Mouse (Mus musculus) lung, postnatal 10 days (tissue): Measurements from ENCODE around the gene Gpr152.

Experiments
- DNase-seq: peaks from one replicate; pipeline ENCODE4 v3.0.0; 2021

Gpr152 gene

DNA sequence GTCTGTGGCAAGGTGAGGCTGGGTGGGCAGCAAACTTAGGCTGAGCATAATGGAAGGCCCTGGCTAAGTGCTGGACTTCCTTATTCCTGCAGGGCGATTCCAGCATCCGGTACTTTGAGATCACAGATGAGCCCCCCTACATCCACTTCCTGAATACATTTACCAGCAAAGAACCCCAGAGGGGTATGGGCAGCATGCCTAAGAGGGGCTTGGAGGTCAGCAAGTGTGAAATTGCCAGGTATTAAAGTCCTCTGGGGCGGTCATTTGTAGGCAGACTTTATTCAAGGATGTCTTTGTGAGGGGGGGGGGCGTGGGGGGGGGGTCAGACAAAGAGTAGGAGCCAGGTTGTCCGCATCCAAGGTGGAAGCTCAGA lies 11.9 kb downstream of the Gpr152 start:
- DNase-seq, result no peak

DNA sequence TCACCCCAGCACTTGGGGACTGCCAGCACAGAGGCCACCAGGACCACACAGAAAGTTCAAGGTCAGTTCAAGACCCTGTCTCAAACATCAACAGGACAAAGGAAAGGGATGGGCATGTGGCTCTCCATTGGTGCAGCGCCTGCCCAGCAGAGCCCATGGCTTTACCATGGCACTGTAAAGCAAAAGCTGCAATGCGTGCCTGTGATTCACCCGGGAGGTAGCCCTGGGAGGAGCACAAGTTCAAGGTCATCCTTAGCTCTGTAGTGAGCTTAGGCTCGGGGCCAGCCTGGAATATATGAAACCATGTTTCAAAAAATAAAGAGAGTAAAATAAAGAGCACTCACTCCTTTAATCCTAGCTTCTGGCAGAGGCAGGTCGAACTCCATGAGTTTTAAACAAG lies 12.3 kb downstream of the Gpr152 start:
- DNase-seq, result no peak

DNA sequence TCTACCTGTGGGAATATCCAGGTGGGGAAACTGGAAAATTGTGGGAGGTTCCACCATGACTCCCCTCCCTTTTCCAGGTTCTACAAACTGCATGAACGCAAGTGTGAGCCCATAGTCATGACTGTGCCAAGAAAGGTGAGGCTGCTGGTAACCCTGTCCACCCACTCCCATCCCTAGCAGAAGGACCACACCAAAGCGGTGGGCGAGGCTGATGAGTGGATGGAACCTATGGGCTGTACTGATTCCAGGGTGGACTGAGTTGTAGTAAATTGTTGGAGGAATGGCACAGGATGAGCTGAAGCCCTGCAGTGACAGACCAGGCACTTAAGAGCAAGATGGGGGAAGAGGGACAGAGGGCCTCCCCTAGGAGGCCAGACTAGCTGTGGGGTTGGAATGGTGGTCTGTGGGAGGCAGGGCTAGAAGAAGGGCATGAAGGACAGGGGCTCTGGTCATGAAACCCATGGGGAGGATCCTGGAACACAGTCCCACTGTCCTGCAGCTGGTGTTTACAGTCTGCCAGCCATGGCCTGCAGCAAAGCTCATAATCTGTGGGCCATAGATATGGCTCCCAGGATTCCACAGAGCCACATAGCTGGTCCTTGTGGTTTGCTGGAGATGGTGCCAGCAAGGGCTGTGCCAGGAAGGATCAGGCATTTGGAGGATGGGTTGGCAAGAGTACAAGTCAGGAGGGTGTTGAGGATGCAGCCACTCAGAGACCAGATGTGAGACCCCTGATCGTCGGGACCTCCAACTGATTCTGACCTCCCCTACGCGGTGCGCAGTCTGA lies 13.1 kb downstream of the Gpr152 start:
- DNase-seq, result no peak

DNA sequence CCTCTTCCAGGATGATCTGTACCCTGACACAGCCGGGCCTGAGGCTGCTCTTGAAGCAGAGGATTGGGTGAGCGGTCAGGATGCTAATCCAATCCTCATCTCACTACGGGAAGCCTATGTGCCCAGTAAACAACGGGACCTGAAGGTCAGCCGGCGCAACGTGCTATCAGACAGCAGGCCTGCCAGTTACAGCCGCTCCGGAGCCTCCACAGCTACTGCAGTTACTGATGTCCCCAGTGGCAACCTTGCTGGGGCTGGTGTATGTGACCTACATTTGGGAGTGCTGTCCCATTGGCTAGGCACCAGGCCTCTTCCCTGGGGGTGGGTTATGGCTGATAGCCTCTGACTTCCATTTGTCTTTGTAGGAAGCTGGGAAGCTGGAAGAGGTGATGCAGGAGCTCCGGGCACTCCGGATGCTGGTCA lies 13.7 kb downstream of the Gpr152 start, which contains the start of gene Ptprcap:
Gene Ptprcap (plus strand): TSS at position 373 of the 423 bp plus-strand sequence.
- DNase-seq, result no peak

DNA sequence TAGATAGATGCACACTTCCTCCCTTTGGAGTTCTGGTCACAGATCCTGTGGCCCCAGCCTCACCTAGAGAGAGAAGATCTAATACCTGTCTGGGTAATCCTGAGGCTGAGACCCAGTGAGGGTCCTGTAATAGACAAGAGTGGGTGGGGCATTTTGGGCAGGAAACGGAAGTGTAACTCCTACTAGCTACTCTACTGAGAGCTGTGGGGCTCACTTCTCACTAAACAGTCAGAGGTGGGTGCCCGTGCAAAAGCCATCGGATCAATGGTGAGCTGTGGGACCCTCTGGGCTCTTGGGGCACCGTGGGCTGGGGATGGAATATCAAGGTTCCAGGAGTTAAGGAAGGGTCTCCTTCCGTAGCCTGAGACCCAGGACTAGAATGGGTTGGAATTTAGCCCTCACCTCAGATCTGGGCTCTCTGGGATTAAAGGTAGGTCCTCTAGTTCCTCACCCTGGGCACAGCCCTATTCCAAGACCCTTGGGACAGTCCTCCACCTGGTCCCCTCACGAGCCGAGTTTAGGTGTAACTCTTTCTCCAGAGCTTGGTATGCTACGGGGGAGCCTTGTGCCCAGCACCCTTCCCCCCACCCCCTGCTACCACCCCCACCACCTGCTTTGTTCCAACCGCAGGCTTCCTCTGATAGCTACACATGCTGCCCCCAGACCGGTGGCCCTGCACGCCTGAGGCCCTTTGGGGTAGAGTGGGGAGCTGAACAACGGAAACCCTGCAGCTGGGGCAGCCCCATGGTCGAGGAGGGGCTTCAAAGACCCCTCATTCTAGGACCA lies 15.0 kb downstream of the Gpr152 start:
- DNase-seq, result no peak

DNA sequence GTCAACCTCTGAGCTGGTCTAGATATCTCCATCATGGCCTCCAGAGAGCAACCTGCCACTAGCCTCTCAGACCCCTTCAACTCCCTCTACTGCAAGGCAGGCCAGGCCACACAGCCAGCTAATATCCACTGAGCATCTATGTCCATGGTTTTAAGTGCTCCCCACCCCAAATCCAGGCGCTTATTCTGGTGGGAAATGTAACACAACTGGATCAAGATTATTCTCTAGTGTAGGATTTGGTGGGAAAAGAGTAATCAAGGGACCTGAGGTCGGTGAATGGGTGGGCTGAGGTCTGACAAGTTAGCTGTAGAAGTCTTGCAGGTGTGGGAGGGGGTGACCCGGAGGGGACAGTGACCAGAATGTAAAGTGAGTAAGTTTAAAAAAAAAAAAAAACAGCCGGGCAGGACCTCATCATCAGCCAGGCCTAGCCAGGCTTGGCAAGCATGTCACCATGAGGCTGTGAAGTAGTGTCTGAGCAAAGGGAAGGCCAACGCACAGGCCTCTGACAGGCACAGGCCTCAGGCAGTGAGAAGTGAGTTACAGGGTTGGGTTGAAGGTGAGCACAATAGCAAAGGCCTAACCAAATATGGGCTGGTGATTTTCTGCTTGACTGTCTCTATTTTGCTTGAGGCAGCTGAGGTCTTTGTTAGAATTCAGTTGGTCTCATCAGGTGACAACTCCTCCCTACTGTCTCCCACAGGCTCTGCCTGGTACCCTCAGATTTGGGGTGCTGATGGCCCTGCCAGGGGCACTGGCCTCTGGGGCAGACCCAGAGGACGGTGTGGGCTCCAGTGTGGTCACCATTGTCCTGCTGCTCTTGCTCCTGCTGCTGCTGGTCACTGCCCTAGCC lies 15.9 kb downstream of the Gpr152 start:
- no peak for DNase-seq

DNA sequence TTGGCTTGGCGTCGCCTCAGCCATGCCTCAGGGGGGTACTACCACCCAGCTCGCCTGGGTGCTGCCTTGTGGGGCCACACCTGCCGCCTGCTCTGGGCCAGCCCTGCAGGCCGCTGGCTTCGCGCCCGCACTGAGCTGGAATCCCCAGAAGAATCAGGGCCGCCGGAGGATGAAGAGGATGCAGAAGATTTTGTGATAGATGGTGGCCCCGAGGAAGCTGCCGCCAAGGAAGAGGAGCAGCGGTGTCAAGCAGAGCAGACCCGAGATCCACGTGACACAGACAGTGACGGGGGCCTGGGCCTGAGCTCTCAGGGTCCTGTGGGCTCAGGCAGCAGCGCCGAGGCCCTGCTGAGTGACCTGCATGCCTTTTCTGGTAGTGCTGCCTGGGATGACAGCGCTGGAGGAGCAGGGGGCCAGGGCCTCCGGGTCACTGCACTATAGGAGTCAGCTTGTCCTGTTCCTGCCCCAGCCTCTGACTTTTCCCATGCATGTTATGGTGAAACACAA lies 16.5 kb downstream of the Gpr152 start:
- no peak for DNase-seq

DNA sequence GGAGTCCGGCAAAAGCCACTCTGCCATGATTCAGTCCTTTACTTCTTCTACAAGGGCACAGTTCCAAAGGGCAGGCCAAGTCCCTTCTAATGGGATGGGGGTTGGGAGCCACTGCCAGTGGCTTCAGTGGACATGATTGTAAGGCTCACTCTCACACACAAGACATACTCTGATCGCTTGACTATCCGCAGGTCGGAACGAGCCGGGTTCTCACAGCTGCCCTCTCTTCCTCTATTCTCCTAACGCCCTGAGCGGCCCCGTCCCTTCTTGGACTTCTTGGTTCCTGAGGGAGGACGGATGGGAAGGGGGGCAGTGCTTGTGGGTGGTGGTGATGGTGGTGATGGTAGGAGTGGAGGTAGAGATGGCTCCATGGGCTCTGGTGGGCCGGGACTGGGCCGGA lies 17.2 kb downstream of the Gpr152 start:
- no peak for DNase-seq

DNA sequence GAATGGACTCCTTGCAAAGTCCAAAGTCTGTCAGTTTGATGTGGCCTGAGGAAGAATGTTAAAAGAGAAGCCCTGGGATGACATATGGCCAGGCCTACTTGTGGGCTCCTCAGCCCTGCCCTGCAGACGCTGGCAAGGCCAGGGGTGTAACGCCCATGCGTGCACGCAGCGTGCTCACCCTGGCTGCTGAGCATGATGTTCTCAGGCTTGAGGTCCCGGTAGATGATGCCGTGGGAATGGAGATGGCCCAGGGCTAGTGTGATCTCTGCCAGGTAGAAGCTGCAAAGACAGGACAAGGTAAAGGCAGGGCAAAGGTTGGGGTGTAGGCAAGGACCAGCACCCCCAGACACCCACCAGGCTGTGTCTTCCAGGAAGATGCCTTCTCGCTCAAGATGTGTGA lies 19.5 kb downstream of the Gpr152 start:
- DNase-seq, result no peak

DNA sequence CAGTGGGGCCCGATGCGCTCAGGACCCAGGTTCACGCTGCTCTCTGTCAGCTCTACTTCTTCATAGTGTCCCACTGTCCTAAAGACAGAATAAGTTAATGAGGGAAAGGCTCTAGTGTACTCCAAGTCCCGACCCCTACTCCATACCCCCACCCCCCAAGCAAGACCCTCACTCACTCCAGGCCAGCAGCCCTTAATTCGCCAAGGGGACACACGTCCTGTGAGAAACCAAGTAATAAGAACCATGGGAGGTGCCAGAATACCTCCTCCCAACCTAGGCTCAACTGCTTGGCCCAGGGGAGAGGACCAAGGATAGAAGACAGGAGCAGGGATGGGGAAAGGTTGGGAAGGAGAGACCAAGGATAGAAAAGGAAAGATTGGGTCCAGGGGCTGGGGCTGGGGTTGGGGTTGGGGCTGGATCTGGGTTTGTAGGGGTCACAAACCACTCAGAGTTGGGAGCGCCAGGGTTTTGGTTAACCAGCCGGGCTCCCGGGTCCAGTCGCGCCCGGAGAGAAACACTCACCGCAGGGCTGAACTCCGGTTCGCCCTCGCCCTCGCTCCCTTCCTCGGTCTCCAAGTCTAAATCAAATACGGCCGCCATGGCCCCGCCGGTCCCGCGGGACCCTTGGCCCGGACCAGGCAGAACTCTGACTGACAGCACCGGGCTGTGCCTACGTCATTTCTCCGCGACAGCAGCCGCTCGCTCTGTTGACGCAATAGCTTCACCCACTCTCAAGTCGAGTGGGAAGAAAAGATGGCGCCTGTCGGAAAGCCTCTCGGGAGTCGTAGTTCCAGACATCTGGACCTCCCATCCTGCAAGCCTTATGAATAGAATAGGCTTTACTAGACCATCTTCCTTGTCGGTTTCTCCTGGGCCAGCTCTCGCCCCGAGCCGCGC lies 23.3 kb downstream of the Gpr152 start, which contains the start of gene Rps6kb2:
Gene Rps6kb2 (minus strand): TSS at position 709 of the 897 bp plus-strand sequence.
- DNase-seq, result peak; percentile 97

DNA sequence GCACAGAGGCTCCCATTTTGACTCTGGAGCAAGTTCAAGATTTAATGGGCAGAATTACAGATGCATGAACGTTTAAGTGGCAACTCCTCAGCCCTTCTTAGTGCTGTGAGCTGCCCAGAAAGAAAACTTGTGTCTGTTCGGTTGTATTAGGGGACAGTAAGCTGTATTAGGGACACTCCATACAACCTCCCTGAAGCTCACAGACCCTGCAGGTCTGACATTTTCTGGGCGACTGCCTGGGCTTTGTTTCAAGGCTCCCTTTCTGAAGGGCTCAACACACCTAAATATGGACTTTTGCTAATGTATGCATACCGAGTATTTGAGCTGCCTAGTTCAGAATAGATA lies 23.9 kb downstream of the Gpr152 start:
- no peak for DNase-seq

DNA sequence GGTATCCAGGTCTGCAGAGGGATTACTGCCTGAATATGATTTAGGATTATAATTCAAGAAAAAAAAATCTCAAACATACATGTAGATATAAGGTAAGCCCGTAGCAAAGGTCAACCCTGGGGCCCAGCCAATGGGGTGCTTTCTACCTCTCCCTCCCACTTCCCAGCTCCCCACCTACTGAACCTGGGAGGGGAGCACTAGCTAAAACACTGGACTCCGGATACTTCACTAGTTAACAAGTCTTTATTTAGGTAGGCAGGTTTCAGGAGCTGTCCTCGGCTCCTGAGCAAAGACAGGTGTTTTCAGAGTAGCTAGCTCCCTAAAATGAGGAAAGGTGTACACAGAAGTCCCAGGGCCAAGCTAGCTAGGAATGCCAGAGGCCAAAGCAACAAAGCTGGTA lies 24.5 kb downstream of the Gpr152 start:
- DNase-seq, result no peak

DNA sequence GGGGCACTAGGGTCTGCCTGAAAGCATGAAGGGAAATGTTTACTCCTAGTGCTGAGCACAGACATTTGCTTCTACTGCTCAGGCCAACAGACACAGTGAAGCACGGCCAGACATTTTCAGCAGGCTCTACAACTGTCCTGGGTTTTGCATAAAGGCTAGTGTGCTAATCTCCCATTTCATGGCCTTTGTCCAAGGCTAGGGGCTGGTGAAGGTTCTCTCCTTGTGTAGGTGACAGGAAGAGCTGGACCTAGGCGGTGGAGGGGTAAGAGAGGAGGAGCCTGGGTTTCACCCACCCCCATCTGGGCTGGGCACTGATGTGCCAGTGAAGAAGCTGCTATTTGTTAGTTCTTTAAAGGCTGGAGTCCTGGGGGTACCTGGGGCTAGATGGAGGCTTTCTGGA lies 25.1 kb downstream of the Gpr152 start:
- no peak for DNase-seq

DNA sequence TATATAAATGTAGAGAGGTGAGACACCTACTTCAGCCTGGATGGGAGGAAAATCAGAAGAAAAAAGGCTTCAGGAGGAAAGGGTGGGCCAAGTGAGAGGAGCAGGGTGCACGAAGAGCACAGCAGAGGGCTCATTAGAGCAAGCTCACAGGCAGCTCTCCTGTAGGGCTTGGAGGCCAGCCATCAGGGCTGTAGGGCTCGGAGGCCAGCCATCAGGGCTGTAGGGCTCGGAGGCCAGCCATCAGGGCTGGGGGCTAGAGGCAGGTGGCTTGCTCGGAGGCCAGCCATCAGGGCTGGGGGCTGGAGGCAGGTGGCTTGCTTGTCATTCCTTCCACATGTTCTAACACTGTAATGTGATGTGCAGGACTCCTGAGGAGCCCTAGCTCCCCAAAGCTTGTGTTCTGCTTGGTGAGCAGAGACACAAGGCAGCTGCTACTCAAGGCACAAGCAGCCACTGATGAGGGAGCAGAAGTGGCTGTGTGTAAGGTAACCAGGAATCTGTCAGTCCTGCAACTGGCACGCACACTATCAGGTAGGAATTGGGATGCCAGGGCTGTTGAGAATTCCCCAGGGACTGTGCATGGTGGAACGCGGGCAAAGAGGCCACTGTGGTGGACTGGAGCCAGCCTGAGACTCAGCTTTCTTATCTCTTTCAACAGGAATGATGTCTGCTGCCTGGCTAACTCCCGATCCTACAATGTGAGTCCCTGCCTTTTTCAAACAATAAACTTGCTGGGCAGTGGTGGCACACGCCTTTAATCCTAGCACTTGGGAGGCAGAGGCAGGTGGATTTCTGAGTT lies 27.3 kb downstream of the Gpr152 start:
- no peak for DNase-seq

DNA sequence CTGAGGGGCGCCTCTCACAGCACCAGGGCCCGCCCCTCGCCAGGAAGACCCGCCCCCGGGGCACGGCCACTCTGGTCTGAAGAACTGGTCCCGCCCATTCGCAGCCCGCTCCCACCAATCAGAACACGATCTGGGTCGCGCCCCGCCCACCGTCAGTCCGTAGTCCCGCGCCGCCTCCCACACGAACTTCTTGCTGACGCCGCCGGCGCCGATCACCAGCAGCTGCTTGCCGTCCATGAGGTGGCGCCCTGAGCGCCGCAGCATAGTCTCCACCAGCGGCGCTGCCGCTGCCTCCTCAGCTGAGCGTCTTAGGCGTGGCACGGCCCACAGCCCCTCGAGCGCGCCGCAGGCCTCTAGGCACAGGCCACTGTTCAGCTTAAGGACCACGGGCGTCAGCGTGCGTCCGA lies 29.8 kb downstream of the Gpr152 start:
- DNase-seq, result peak; percentile 99

DNA sequence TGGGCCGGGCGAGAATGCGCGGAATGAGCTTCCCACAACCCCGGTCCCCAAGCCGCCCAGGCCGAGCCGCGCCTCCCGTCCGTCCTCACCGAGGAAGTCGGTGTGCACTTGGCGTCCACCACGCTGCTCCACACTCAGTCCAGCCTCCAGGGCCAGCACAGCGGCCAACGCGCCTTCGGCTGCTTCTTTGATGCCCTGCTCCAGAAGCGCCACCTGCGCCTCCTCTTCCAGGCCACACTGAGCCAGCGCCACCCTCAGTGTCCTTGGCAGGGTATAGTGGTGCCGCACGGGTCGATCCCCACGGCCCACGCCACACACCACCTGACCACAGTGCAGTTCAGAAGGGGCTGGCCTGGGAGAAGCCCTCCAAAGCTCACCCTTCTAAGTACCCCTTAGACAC lies 30.2 kb downstream of the Gpr152 start:
- no peak for DNase-seq

DNA sequence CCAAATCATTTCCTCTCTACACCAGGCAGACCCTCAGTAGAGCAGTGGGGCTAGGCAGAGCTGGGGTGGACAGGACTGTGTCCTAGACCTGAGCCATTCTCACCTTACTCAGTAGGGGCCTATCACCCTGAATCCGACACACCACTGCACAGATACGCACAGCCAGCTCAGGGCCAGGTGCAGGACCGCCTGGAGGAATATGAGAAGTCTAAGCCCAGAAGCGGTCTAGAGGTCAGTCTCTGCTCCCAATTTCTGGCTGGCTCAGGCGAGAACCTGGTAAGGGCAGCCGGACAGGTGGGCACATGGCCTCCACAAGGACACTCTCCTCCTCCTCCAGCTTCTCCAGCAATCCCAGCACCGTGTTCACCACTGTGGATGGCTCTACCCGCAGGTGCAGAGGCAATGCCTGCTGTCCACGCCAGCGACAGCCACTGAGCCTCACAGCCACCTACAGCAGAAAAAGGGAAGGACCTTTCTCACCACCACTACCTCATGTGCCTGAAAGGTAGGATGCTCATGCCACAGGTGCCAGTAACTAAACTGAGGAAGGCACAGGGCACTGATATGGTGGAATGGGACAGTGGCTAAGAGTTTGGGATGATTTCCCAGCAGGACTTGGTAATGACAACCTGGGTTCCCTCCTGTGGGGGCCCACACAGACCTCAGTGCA lies 31.3 kb downstream of the Gpr152 start:
- DNase-seq, result no peak

DNA sequence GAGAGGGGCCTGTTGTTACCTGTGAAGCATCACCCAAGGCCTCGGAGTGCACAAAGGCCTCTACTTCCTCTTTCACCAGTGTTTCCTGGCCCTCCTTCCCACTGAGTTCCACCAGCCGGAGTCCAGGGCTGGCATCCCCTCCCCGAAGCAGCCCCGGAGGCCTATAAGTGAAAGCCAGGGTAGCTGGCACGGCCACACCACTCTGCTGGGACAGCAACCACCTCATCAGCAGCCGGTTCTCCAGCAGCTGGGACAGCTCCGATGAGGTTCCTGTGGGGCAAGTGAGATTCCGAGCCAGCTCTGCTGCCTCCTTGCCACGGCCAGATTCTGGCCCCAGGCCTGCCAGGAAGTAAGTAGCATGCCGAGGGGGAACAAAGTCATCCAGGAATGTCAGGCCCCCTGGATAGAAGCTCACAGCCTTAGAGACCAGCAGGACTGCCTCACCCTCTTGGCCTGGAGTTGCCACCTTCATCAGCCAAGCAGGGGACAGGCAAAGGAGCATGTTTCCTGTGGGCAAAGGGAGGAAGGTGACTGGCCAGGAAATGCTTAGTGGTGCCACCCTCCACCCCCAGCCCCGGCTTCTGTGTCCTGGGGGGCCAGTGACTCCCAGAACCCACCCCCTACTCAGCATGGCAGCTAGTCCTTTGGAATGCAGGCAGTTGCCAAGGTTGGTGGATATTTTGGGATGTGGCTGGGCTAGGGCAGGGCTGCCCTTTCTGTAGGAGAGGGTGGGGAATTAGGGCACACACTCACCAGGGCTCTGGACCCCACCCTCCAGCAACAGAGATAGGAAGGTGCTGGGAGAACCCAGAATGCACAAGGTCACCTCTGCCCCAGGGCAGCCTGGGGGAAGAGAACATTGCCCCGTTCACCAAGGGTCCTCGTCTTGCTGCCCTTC lies 32.1 kb downstream of the Gpr152 start:
- DNase-seq, result peak; percentile 62

DNA sequence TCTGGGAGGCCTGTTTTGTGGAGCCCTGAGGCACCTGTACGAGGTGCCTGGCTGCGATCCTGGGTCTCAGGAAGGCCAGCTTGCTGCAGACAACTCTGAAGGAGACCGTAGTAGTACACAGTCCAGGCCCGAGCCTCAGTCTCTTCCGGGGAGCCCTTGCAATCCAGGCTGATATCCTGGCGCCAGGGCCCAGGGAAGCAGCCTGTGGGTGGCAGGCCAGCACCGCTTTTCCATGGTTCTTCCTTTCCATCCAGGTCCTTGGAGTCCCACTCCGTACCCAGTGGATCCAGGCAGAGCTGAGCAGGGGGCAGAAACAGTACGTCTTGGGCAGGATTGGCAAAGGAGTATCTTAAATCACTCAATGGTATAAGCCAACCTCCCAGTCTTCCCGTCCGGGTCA lies 33.3 kb downstream of the Gpr152 start:
- DNase-seq, result no peak
